Mouse (Mus musculus) lung, postnatal 0 days (tissue): ENCODE data around the gene Flywch2.

Experiments used
- CTCF ChIP-seq: IDR thresholded peaks from 2 replicates; pipeline ENCODE4 v1.5.1; 2016; ENCODE audit warnings: antibody characterized with exemption, mild to moderate bottlenecking
- EP300 ChIP-seq: IDR thresholded peaks from 2 replicates; pipeline ENCODE4 v1.6.1; 2016; ENCODE audit warnings: antibody characterized with exemption, mild to moderate bottlenecking, control low read depth

GRCm38 (mm10) chr17:23819235-23819634, 33.4 kb upstream of the Flywch2 start:
- TF ChIP-seq CTCF: no peak
- no peak for TF ChIP-seq EP300
